Mouse (Mus musculus) heart, embryonic 13.5 days (tissue): ENCODE results near the gene Ipo7. TPM values are rescaled to one million over a fixed set of nuclear protein-coding genes. Genes with fewer than 3 reads are reported as not detected.
"Not testable (repeated sequence)": the region's sequence is repeated elsewhere in the genome, so short reads cannot be mapped to it uniquely, and the experiment has no call there.

ENCODE experiments used
- ATAC-seq: fragments of 200-750 bp; cut with Nextera tagmentation; 2 replicates; pipeline ENCODE4 v1.8.0; 2017; ENCODE audit warnings: moderate TSS enrichment; ENCODE audit not compliant: insufficient number of reproducible peaks, low FRiP score, low TSS enrichment; ENCODE audit errors: extremely low read depth
- H3K27ac ChIP-seq: fragments of 300-500 bp; sonication (generic); replicated peaks from 2 replicates; pipeline ENCODE4 v1.5.1; 2015; ENCODE audit warnings: moderate library complexity, mild to moderate bottlenecking, inconsistent platforms
- H3K27me3 ChIP-seq: fragments of 300-500 bp; sonication (generic); replicated peaks from 2 replicates; pipeline ENCODE4 v1.6.1; 2015; ENCODE audit warnings: mild to moderate bottlenecking, inconsistent platforms
- H3K36me3 ChIP-seq: fragments of 300-500 bp; sonication (generic); 2 replicates; pipeline ENCODE4 v1.6.1; 2015; ENCODE audit warnings: mild to moderate bottlenecking, inconsistent platforms
- H3K4me1 ChIP-seq: fragments of 300-500 bp; sonication (generic); 2 replicates; pipeline ENCODE4 v1.6.1; 2015; ENCODE audit warnings: inconsistent platforms
- H3K4me2 ChIP-seq: fragments of 300-500 bp; sonication (generic); 2 replicates; pipeline ENCODE4 v1.6.1; 2015; ENCODE audit warnings: inconsistent platforms, mild to moderate bottlenecking, moderate library complexity
- H3K4me3 ChIP-seq: fragments of 300-500 bp; sonication (generic); 2 replicates; pipeline ENCODE4 v1.5.1; 2015; ENCODE audit warnings: moderate library complexity, mild to moderate bottlenecking, inconsistent platforms
- H3K9ac ChIP-seq: fragments of 300-500 bp; sonication (generic); 2 replicates; pipeline ENCODE4 v1.6.1; 2015; ENCODE audit warnings: inconsistent platforms, mild to moderate bottlenecking, moderate library complexity
- H3K9me3 ChIP-seq: fragments of 300-500 bp; sonication (generic); 2 replicates; pipeline ENCODE4 v1.6.1; 2016; ENCODE audit warnings: inconsistent platforms
- WGBS: fragments of 180-500 bp; shearing (Covaris S2); methylation state at CpG from one replicate; pipeline ENCODE4 v1.1.7; 2015; ENCODE audit warnings: mixed read lengths; 5-methylcytosine and 5-hydroxymethylcytosine counted together
- polyA plus RNA-seq: library from polyadenylated mRNA; unstranded; fragments of >200 nt; fragmentation: Nextera tagmentation; extraction: Ambion mirVana; gene quantifications from 2 replicates; pipeline ENCODE4 v1.2.1, GENCODE M21; 2015

Gene Ipo7
- 32.9 and 34.5 TPM in 2 replicates for polyA plus RNA-seq

DNA sequence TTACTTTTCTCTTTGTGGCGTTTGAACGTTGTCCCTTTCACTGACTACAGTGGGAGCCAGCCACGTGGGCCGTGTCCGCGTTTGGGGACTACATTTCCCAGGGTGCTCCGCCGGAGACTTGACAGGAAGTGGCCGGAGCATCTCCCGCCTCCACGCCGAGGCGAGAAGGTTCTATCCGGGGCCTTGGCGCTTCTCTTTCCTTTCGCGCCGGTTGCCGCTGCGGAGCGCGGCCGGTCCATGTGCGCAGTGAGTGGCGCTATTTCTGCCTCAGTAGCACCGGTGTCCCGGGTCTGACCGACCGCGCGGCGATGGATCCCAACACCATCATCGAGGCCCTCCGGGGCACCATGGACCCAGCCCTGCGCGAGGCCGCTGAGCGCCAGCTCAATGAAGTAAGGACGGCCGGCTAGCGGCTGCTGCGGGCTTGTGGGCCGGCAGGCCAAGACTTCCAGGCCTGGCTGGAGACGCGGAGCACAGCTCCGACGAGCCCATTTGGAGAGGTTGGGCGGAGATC lies at the start of gene Ipo7:
Gene Ipo7, plus strand, starts transcription at position 158 of the 514 bp plus-strand sequence.
- peak within 1 kb of the TSS; percentile 84 for H3K4me2 ChIP-seq
- H3K4me1 ChIP-seq = peaks cover 20% of the 10 kb centered on the region
- peak within 1 kb of the TSS; percentile 98 for H3K9ac ChIP-seq
- ATAC-seq = peak; percentile 88
- H3K27me3 ChIP-seq = no peaks in the 10 kb centered on the region
- H3K27ac ChIP-seq = peak within 1 kb of the TSS; percentile 95
- no peaks in the 10 kb centered on the region for H3K9me3 ChIP-seq
- peak within 1 kb of the TSS; percentile 98 for H3K4me3 ChIP-seq
- under 1% methylated on average over 48 of the region's 48 CpGs for WGBS
- H3K36me3 ChIP-seq = no peaks in the 10 kb centered on the region

DNA sequence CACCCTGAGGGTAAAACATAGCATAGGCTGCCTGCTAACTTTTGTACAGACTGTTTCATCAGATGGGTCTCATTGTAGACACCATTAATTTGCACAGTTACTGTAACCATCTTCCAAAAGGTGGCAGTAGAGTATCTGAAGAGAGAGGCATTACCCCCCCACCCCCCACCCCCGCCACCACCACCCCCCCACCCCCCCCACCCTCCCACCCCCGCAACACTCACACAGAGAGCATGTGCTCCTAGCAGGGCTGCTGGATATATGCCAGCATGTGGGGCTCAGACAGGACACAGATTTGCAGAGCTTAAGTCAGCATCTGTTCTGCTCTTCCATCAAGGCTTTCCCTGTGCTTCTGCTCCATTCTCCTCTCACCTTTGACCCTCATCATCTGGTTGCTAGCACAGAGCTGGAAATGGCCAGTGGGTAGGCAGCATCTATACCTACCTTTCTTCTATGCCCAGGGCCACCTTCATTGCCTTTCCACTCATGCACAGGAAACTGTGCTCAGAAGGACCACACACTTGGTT lies 49.1 kb upstream of the Ipo7 start:
- ATAC-seq = peak; percentile 31; the same call in 1 of the 2 replicates
- WGBS = 0% methylated on average over 1 of the region's 2 CpGs

DNA sequence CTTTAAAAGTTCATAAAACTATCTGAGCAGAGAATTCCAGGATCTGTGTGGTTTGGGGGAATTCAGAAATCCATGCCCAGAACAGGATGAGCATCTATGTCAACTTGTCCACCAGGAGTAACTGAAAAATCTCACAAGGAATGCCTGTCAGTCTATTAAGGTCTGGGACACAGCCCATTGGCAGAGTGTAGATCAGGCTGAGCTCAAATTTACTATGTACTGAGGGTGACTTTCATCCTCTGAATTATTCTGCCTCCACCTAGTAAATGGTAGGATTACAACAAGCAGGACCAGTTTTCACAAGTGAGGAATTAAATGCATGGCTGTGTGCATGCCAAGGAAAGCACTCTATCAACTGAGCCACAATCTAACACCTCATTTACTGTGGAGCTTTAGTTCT lies 48.5 kb upstream of the Ipo7 start:
- Histone ChIP-seq H3K4me2 (no peak overlapping the region), H3K9me3 (no peaks in the 10 kb centered on the region), H3K27me3 (no peaks in the 10 kb centered on the region), H3K9ac (0 out of 2 replicates have a peak overlapping the region, but pooled peaks have one; percentile 38), H3K4me3 (no peak overlapping the region), H3K36me3 (peaks cover 18% of the 10 kb centered on the region), H3K27ac (peak overlapping the region; percentile 70), H3K4me1 (peaks cover 19% of the 10 kb centered on the region)
- ATAC-seq = no peak

More for the DNA sequence above, 49.1 kb upstream of the Ipo7 start:
- Histone ChIP-seq H3K4me1 (peaks cover 19% of the 10 kb centered on the region), H3K27ac (peak overlapping the region; percentile 73), H3K36me3 (peaks cover 17% of the 10 kb centered on the region), H3K9me3 (no peaks in the 10 kb centered on the region), H3K27me3 (no peaks in the 10 kb centered on the region), H3K4me2 (no peak overlapping the region), H3K4me3 (no peak overlapping the region), H3K9ac (0 out of 2 replicates have a peak overlapping the region, but pooled peaks have one; percentile 41)

DNA sequence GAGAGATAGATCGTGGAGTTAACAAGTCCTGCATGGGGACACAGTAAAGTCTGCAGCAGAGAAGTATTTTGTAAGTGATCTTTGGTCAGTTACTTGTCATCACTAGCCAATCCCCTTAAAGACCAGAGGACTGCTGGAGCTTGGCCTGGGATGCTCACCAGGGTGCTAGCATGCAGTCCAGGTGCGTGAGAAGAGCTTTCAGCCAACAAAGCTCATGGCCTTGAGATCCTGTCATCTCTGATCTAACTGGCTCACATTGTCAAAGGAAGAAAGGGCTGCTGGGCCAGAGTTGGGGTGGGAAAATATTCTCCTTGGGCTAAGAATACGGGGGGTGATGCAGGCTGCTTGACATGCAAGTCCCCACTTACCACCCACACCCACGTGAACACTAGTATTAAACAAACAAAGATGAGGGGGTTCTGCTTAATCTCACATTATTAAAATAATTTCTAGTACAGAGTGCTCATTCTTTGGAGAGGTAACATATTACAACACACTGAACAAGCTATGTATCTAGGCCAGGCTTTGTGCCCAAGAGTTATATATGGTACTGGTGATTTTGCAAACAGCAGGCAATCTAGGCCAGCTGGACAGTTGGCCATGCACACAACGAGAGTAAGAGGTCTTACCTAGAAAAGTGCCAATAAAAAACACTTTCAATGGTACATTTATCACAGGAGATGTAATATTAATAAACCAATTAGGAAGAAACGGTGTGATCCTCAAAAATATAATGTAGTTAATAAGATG lies 41.9 kb upstream of the Ipo7 start:
- 86% methylated on average over 6 of the region's 6 CpGs for WGBS
- ATAC-seq = no peak
- Histone ChIP-seq H3K4me1 (no peaks in the 10 kb centered on the region), H3K36me3 (peaks cover 75% of the 10 kb centered on the region), H3K27me3 (no peaks in the 10 kb centered on the region), H3K9ac (no peak overlapping the region), H3K27ac (no peak overlapping the region), H3K9me3 (no peaks in the 10 kb centered on the region), H3K4me2 (no peak overlapping the region), H3K4me3 (no peak overlapping the region)

DNA sequence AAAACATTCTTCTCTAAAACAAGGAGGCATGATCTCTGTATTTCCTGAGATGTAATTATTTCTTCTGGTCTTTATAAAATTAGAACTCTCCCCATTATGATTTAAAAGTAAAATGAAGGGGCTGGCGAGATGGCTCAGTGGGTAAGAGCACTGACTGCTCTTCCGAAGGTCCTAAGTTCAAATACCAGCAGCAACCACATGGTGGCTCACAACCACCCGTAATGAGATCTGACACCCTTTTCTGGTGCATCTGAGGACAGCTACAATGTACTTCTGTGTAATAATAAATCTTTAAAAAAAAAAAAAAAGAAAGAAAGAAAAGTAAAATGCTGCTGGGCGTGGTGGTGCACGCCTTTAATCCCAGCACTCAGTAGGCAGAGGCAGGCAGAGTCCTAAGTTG lies 40.9 kb upstream of the Ipo7 start:
- H3K27me3 ChIP-seq, ATAC-seq, H3K4me3 ChIP-seq, H3K4me1 ChIP-seq, H3K9ac ChIP-seq, H3K9me3 ChIP-seq, H3K27ac ChIP-seq, H3K4me2 ChIP-seq: not testable (repeated sequence)
- H3K36me3 ChIP-seq = peaks cover 79% of the 10 kb centered on the region
- 65% methylated on average over 5 of the region's 5 CpGs for WGBS

DNA sequence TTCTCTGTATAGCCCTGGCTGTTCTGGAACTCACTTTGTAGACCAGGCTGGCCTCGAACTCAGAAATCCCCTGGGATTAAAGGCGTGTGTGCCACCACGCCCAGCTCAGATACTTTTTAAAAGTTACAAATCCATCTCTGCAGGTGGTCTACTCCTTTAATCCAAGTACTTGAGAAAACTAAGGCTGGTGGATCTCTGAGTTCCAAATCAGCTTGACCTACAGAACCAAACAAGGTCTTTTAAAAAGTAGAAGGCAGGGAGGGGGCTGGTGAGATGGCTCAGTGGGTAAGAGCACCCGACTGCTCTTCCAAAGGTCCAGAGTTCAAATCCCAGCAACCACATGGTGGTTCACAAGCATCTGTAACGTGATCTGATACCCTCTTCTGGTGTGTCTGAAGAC lies 33.5 kb upstream of the Ipo7 start:
- Histone ChIP-seq H3K9ac (peak overlapping the region; percentile 84; the same call in 1 of the 2 replicates), H3K4me2 (peak overlapping the region; percentile 72)

DNA sequence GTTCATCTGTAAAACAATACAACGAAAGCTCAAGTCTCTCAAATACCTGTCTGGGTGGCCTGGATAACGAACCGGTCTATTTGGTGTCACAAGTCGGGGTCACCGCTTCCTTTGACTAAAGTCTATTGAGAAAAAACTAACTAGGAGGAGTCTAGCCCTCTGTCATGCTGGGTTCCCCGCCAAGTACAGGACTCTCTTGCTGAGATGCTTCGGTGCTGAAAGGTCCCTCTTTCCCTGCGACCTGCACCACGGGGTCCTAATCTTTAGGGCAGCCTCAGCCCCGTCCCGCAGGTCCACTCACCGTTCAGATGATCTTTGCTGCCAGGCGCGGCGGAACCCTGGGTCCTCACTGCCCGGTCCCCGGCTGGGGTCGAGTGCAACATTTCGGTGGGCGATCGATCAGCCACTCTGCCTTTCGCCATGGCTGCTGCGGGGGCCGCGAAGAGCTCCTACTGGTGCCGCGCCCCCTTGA lies 32.4 kb upstream of the Ipo7 start:
- under 1% methylated on average over 27 of the region's 27 CpGs for WGBS
- no peaks in the 10 kb centered on the region for H3K9me3 ChIP-seq
- no peak for ATAC-seq
- peaks cover 29% of the 10 kb centered on the region for H3K36me3 ChIP-seq
- peak overlapping the region; percentile 64 for H3K4me3 ChIP-seq
- H3K4me1 ChIP-seq = peaks cover 16% of the 10 kb centered on the region
- H3K27ac ChIP-seq = peak overlapping the region; percentile 65
- H3K9ac ChIP-seq = peak overlapping the region; percentile 84
- no peaks in the 10 kb centered on the region for H3K27me3 ChIP-seq
- peak overlapping the region; percentile 72 for H3K4me2 ChIP-seq

More for the DNA sequence above, 33.5 kb upstream of the Ipo7 start:
- not testable (repeated sequence) for H3K27ac ChIP-seq, ATAC-seq, H3K27me3 ChIP-seq, H3K9me3 ChIP-seq
- Histone ChIP-seq H3K36me3 (peaks cover 40% of the 10 kb centered on the region), H3K4me1 (peaks cover 16% of the 10 kb centered on the region), H3K4me3 (peak overlapping the region; percentile 64)
- 80% methylated on average over 5 of the region's 5 CpGs for WGBS

DNA sequence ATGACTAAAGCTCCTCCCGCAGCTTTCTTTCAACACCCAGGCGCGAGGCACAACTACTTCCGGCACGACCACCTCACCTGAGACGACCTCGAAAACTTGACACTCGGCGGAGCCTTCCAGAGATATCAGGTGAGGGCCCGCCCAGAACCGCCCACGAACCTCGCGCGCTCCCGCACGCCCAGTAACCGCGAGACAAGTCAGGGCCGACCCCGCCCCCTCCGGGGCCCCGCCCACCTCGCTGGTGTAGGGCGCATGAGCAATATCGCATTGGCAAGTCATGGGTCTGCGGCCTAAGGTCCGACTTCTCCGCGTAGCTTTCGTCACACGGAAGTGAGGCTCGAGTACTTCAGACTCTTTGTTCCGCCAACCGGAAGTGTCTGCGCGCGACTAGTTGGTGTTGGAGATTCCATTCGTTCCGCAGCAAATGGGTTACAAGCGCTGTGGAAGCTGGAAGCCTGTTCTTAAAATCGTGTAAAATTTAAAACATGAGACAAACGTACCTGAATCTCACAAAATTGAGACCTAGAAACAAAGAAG lies 31.9 kb upstream of the Ipo7 start:
- ATAC-seq = peak; percentile 100
- Histone ChIP-seq H3K9me3 (no peaks in the 10 kb centered on the region), H3K27ac (peak overlapping the region; percentile 90), H3K27me3 (no peaks in the 10 kb centered on the region), H3K4me3 (peak overlapping the region; percentile 64), H3K4me2 (peak overlapping the region; percentile 72), H3K36me3 (peaks cover 27% of the 10 kb centered on the region), H3K4me1 (peaks cover 16% of the 10 kb centered on the region), H3K9ac (peak overlapping the region; percentile 84)
- under 1% methylated on average over 43 of the region's 43 CpGs for WGBS

DNA sequence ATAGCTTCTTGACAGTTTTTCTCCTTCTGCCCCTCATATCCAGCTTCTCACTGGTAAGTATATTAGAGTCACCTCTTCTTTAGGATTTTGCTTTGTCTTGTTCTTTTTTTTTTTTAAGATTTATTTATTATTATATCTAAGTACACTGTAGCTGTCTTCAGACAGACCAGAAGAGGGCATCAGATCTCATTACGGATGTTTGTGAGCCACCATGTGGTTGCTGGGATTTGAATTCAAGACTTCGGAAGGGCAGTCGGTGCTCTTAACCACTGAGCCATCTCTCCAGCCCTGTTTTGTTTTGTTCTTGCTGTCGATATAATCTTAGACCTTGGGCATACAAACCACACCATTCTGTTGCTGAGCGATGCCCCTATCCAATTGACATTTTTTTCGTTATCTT lies 31.3 kb upstream of the Ipo7 start, which contains the start of gene Tmem41b:
Gene Tmem41b, minus strand, starts transcription at position 155 of the 400 bp plus-strand sequence.
- not testable (repeated sequence) for ATAC-seq, H3K27me3 ChIP-seq, H3K9me3 ChIP-seq
- WGBS = 38% methylated on average over 6 of the region's 6 CpGs
- Histone ChIP-seq H3K27ac (peak within 1 kb of the TSS; percentile 90), H3K4me1 (peaks cover 16% of the 10 kb centered on the region), H3K4me2 (peak within 1 kb of the TSS; percentile 72), H3K4me3 (peak within 1 kb of the TSS; percentile 64), H3K36me3 (peaks cover 22% of the 10 kb centered on the region), H3K9ac (peak within 1 kb of the TSS; percentile 84)

DNA sequence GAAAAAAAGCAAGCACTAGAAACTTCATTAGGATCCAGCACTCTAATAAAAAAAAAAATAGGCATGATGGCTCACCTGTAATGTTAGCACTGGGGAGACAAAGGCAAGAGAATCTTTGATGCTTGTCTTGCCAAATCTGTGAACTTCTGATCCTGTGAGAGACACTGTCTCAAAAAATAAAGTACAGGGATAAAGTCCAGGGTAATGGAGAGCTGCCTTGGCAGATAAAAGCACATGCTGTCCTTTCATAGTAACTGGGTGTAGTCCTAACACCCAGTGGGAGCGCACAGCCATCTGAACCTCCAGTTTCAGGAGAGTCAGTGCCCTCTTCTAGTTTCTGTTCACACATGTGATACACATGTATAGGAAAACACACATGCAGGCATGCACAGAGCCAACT lies 26.8 kb upstream of the Ipo7 start:
- H3K27me3 ChIP-seq = no peaks in the 10 kb centered on the region
- no peak overlapping the region for H3K4me2 ChIP-seq
- H3K27ac ChIP-seq = no peak overlapping the region
- 87% methylated on average over 1 of the region's 1 CpGs for WGBS
- peaks cover 21% of the 10 kb centered on the region for H3K4me1 ChIP-seq
- no peak for ATAC-seq
- H3K4me3 ChIP-seq = no peak overlapping the region
- no peaks in the 10 kb centered on the region for H3K36me3 ChIP-seq
- no peaks in the 10 kb centered on the region for H3K9me3 ChIP-seq
- H3K9ac ChIP-seq = no peak overlapping the region
